Mouse (Mus musculus): ENCODE data around the gene Npnt.

- TF ChIP-seq POLR2A (IDR thresholded peaks at IDR 0.05; ENCODE audit: insufficient read depth, low read length) (no peak), CTCF (IDR thresholded peaks at IDR 0.05; ENCODE audit: low read depth, low read length) (no peak), EP300 (IDR thresholded peaks at IDR 0.05; ENCODE audit: insufficient read depth, low read depth, low read length) (no peak)
Measured at GRCm38 (mm10) chr3:132939006-132939405, 11.1 kb downstream of the Npnt start.
